Mouse (Mus musculus): ENCODE results near the gene Csgalnact2. TPM values are rescaled to one million over a fixed set of nuclear protein-coding genes. Genes with fewer than 3 reads are reported as not detected.

Csgalnact2 gene
- total and polyA plus RNA-seq, 3 experiments, result 2.2 to 6.4 (median 3.0) TPM

GRCm38 (mm10) chr6:118061266-118061665 lies 77.7 kb downstream of the Csgalnact2 start:
- Histone ChIP-seq H3K27ac (ENCODE audit: insufficient read depth, low read depth) (no peak overlapping the region), H3K4me3 (replicated peaks in 1 of 3; ENCODE audit: low read depth in 2 of 3, low read length in 2 of 3, poor library complexity in 1 of 3) (no peak overlapping the region), H3K9ac (ENCODE audit: insufficient read depth, low read depth) (no peak overlapping the region), H3K9me3 (replicated peaks; ENCODE audit: low read length) (peaks cover 4% of the 10 kb centered on the region), H3K4me2 (ENCODE audit: insufficient read depth, low read depth, poor library complexity, severe bottlenecking) (no peak overlapping the region), H3K36me3 (replicated peaks in 1 of 2; ENCODE audit: control insufficient read depth in 1 of 2, insufficient read depth in 1 of 2, low read length in 1 of 2) (no peaks in the 10 kb centered on the region), H3K27me3 (replicated peaks) (peaks cover 64% of the 10 kb centered on the region), H3K79me2 (replicated peaks; ENCODE audit: control insufficient read depth, extremely low read depth, insufficient read depth, poor library complexity, severe bottlenecking) (no peaks in the 10 kb centered on the region), H3K4me1 (ENCODE audit: control insufficient read depth in 1 of 2, insufficient read depth in 2 of 2) (peaks cover 0 to 6% of the 10 kb centered on the region in 2 experiments; a peak in 2 of 4 replicates)
- no peak for DNase-seq (ENCODE audit: extremely low read depth)
- TF ChIP-seq RAD21 (IDR thresholded peaks at IDR 0.05; ENCODE audit: low read depth, low read length), result no peak
- no peak for TF ChIP-seq NRF1 (IDR thresholded peaks at IDR 0.05; ENCODE audit: low read depth, low read length)
- no peak for TF ChIP-seq CHD1 (IDR thresholded peaks at IDR 0.05; ENCODE audit: low read depth, low read length)
- TF ChIP-seq PAX5 (IDR thresholded peaks at IDR 0.05; ENCODE audit: low read length), result no peak
- TF ChIP-seq ZMIZ1 (IDR thresholded peaks at IDR 0.05; ENCODE audit: low read depth, low read length), result no peak
- dilution Hi-C loops (cut with MboI; ENCODE audit: extremely low pct_ligation_motif_present, extremely low pct_unique_long_range_greater_than_20kb, low sequenced_read_pairs), result no loop called here
- in situ Hi-C loops (cut with MboI; ENCODE audit: low pct_ligation_motif_present, low pct_unique_long_range_greater_than_20kb, low sequenced_read_pairs), result no loop called here

Other genes with a start within 250 kb of the Csgalnact2 start
- 598 and 821 TPM in 2 replicates for gene Hnrnpf, start 238.8 kb downstream of the Csgalnact2 start, total RNA-seq (2012; rRNA removed)
- gene Hnrnpf, start 238.8 kb downstream of the Csgalnact2 start, total RNA-seq (2014; rRNA removed), result 1,196 and 1,374 TPM in 2 replicates
- 790 and 847 TPM in 2 replicates for gene Hnrnpf, start 238.8 kb downstream of the Csgalnact2 start, polyA plus RNA-seq (2012; ENCODE audit: insufficient read length, low read depth)
- gene Fxyd4, start 201.4 kb downstream of the Csgalnact2 start, total RNA-seq (2012; rRNA removed), result not detected in 2 replicates
- not detected in 2 replicates for gene Fxyd4, start 201.4 kb downstream of the Csgalnact2 start, total RNA-seq (2014; rRNA removed)
- gene Fxyd4, start 201.4 kb downstream of the Csgalnact2 start, polyA plus RNA-seq (2012; ENCODE audit: insufficient read length, low read depth), result 0.55 TPM in 1 of 2 replicates, not detected in the other
- gene Rasgef1a, start 127.7 kb downstream of the Csgalnact2 start, total RNA-seq (2012; rRNA removed), result 0.13 TPM in 1 of 2 replicates, not detected in the other
- not detected in 2 replicates for gene Rasgef1a, start 127.7 kb downstream of the Csgalnact2 start, total RNA-seq (2014; rRNA removed)
- gene Rasgef1a, start 127.7 kb downstream of the Csgalnact2 start, polyA plus RNA-seq (2012; ENCODE audit: insufficient read length, low read depth), result not detected in 2 replicates
- not detected in 2 replicates for gene Ret, start 58.6 kb upstream of the Csgalnact2 start, total RNA-seq (2012; rRNA removed)
- not detected in 2 replicates for gene Ret, start 58.6 kb upstream of the Csgalnact2 start, total RNA-seq (2014; rRNA removed)
- not detected in 2 replicates for gene Ret, start 58.6 kb upstream of the Csgalnact2 start, polyA plus RNA-seq (2012; ENCODE audit: insufficient read length, low read depth)